Mouse (Mus musculus) A20 (cell line): ENCODE results near the gene Stbd1.

Experiments
- DNase-seq: peaks from one replicate; pipeline ENCODE4 v3.0.0-alpha.2; 2011; ENCODE audit warnings: low read depth, low spot score

Gene Stbd1

GRCm38 (mm10) chr5:92635891-92636290 is 33.0 kb downstream of the Stbd1 start:
- no peak for DNase-seq

GRCm38 (mm10) chr5:92640861-92641260 is 38.0 kb downstream of the Stbd1 start:
- no peak for DNase-seq
